Mouse (Mus musculus) limb, embryonic 12.5 days (tissue): ENCODE measurements around the gene Ttc9. TPM values are rescaled to one million over a fixed set of nuclear protein-coding genes. Genes with fewer than 3 reads are reported as not detected.

Experiments used
- ATAC-seq: fragments of 200-750 bp; cut with Nextera tagmentation; 2 replicates; pipeline ENCODE4 v1.8.0; 2017; ENCODE audit warnings: low read depth, moderate TSS enrichment; ENCODE audit not compliant: insufficient number of reproducible peaks, insufficient read depth, low FRiP score, low TSS enrichment
- H3K27ac ChIP-seq: fragments of 300-500 bp; sonication (generic); 2 replicates; pipeline ENCODE4 v1.5.1; 2016; ENCODE audit warnings: mild to moderate bottlenecking, moderate library complexity
- H3K27me3 ChIP-seq: fragments of 300-500 bp; sonication (generic); 2 replicates; pipeline ENCODE4 v1.6.1; 2016; ENCODE audit warnings: mild to moderate bottlenecking, moderate library complexity
- H3K36me3 ChIP-seq: fragments of 300-500 bp; sonication (generic); 2 replicates; pipeline ENCODE4 v1.6.1; 2016; ENCODE audit warnings: mild to moderate bottlenecking, moderate library complexity
- H3K4me1 ChIP-seq: fragments of 300-500 bp; sonication (generic); replicated peaks from 2 replicates; pipeline ENCODE4 v1.6.1; 2016
- H3K4me2 ChIP-seq: fragments of 300-500 bp; sonication (generic); 2 replicates; pipeline ENCODE4 v1.6.1; 2016; ENCODE audit warnings: mild to moderate bottlenecking, moderate library complexity
- H3K4me3 ChIP-seq: fragments of 300-500 bp; sonication (generic); replicated peaks from 2 replicates; pipeline ENCODE4 v1.5.1; 2016; ENCODE audit warnings: mild to moderate bottlenecking
- H3K9ac ChIP-seq: fragments of 300-500 bp; sonication (generic); replicated peaks from 2 replicates; pipeline ENCODE4 v1.6.1; 2016; ENCODE audit warnings: mild to moderate bottlenecking, moderate library complexity
- H3K9me3 ChIP-seq: fragments of 300-500 bp; sonication (generic); 2 replicates; pipeline ENCODE4 v1.6.1; 2016; ENCODE audit warnings: mild to moderate bottlenecking, moderate library complexity
- WGBS: fragments of 180-500 bp; shearing (Covaris S2); methylation state at CpG from one replicate; pipeline ENCODE4 v1.1.7; 2016; 5-methylcytosine and 5-hydroxymethylcytosine counted together
- polyA plus RNA-seq: library from polyadenylated mRNA; unstranded; fragments of >200 nt; fragmentation: Nextera tagmentation; extraction: Ambion mirVana; gene quantifications from 2 replicates; pipeline ENCODE4 v1.2.1, GENCODE M21; 2016

Ttc9 gene
- polyA plus RNA-seq, 1 experiment from 2014 or later: 0.84 TPM

- Histone ChIP-seq H3K9ac (no peak overlapping the region), H3K4me1 (peaks cover 15% of the 10 kb centered on the region), H3K27ac (no peak overlapping the region), H3K9me3 (no peaks in the 10 kb centered on the region), H3K36me3 (no peaks in the 10 kb centered on the region), H3K4me3 (no peak overlapping the region), H3K27me3 (peaks cover 67% of the 10 kb centered on the region), H3K4me2 (no peak overlapping the region)
- no peak for ATAC-seq
- WGBS: 81% methylated on average over 6 of the region's 6 CpGs
These were observed 3.6 kb upstream of the Ttc9 start for GRCm38 (mm10) chr12:81627426-81627825.

GRCm38 (mm10) chr12:81628091-81628490 is 3.0 kb upstream of the Ttc9 start:
- H3K9ac ChIP-seq: no peak overlapping the region
- ATAC-seq: no peak
- no peaks in the 10 kb centered on the region for H3K36me3 ChIP-seq
- H3K9me3 ChIP-seq: no peaks in the 10 kb centered on the region
- H3K4me2 ChIP-seq: no peak overlapping the region
- peaks cover 15% of the 10 kb centered on the region for H3K4me1 ChIP-seq
- 81% methylated on average over 4 of the region's 4 CpGs for WGBS
- no peak overlapping the region for H3K4me3 ChIP-seq
- peaks cover 74% of the 10 kb centered on the region for H3K27me3 ChIP-seq
- H3K27ac ChIP-seq: no peak overlapping the region

- peak; percentile 59; the same call in 1 of the 2 replicates for ATAC-seq
- Histone ChIP-seq H3K4me2 (peak overlapping the region; percentile 97), H3K9ac (peak overlapping the region; percentile 67; the same call in 1 of the 2 replicates), H3K4me3 (peak overlapping the region; percentile 59), H3K9me3 (no peaks in the 10 kb centered on the region), H3K36me3 (no peaks in the 10 kb centered on the region), H3K27me3 (peaks cover 86% of the 10 kb centered on the region), H3K27ac (no peak overlapping the region), H3K4me1 (peaks cover 15% of the 10 kb centered on the region)
- WGBS: 2% methylated on average over 16 of the region's 16 CpGs
These were observed 532 bp upstream of the Ttc9 start for GRCm38 (mm10) chr12:81630520-81630914.

DNA sequence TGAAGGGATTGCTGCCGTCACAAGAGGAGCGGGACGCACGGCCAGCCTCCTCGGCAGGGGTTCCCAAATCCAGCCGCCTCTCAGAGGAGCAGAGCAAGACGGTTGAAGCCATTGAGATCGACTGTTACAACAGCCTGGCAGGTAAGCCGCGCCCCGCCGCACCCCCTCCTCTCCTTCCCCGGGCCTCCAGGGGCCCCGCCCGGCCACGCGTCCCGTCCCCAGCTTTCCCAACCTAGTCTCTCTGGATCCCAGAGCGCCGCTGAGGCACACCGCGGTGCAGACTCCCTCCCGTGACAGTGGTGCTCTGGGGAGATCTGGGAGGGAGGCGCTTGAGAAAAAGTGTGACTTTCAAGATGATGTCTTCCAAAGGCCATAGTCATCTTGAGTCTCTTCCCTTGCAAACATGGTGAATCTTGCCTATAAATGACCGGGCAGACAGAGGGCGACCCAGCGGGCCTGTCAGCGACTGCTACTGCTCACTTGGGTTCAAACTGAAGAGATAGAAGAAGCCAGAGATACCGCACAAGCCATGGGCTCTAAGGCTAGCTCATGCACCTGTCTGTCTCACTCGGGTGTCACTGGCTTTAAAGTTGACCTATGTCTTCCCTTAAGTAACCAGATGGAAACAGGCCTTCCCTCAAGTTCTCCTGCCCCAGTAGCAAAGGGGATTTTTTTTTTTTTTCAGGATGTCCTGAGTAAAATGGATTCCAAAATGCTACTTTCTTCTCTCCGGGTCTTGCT is 782 bp downstream of the Ttc9 start:
- Histone ChIP-seq H3K27ac (no peak overlapping the region), H3K4me1 (peaks cover 15% of the 10 kb centered on the region), H3K4me3 (peak overlapping the region; percentile 59), H3K9me3 (no peaks in the 10 kb centered on the region), H3K4me2 (peak overlapping the region; percentile 97), H3K27me3 (peaks cover 73% of the 10 kb centered on the region), H3K9ac (peak overlapping the region; percentile 67), H3K36me3 (no peaks in the 10 kb centered on the region)
- 3% methylated on average over 30 of the region's 31 CpGs for WGBS
- ATAC-seq: no peak

- Histone ChIP-seq H3K4me3 (no peak overlapping the region), H3K36me3 (no peaks in the 10 kb centered on the region), H3K27me3 (peaks cover 62% of the 10 kb centered on the region), H3K4me2 (no peak overlapping the region), H3K27ac (no peak overlapping the region), H3K9ac (no peak overlapping the region), H3K9me3 (no peaks in the 10 kb centered on the region), H3K4me1 (peaks cover 15% of the 10 kb centered on the region)
- ATAC-seq: no peak
- 73% methylated on average over 2 of the region's 2 CpGs for WGBS
These were observed 2.2 kb downstream of the Ttc9 start for GRCm38 (mm10) chr12:81633246-81633645.

- H3K9me3 ChIP-seq: no peaks in the 10 kb centered on the region
- no peaks in the 10 kb centered on the region for H3K36me3 ChIP-seq
- peaks cover 2% of the 10 kb centered on the region; the same call in 1 of the 2 replicates for H3K27me3 ChIP-seq
- H3K4me1 ChIP-seq: no peaks in the 10 kb centered on the region
- ATAC-seq: no peak
- no peak overlapping the region for H3K4me3 ChIP-seq
- no peak overlapping the region for H3K9ac ChIP-seq
- WGBS: 59% methylated on average over 5 of the region's 5 CpGs
- no peak overlapping the region for H3K4me2 ChIP-seq
- H3K27ac ChIP-seq: no peak overlapping the region
These were observed 9.6 kb downstream of the Ttc9 start for GRCm38 (mm10) chr12:81640656-81641055.

DNA sequence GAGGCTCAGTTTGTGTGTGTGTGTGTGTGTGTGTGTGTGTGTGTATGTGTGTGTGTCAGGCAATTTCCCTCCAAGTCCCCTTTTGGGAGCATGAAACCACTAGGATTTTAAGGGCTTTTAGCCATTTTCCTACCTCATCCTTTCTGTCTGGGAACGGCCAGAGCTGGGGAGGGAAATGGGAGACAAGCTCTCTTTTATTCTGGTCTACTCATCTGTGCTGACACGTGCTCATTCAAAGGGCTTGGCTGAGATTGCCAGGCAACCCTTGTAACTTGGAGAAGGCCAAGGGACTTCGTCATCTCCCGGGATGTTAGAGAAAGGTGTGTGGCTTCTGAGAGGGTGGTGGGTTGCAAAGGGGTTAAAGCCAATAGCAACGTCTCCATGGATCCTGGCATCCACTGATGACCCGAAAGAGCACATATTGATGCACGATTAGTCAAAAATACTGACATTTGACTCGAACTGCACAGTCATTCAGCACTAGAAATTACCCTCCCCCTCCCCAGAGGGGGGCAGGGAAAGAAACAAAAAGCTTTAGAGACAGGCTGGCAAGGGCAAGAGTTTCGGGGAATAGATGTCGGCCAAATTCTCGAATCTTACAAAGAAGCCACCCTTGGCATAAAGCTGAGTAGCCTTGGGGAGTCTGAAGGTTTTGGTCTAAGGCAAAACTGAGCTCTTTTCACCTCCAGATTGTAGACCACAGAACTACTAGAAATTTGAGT is 11.5 kb downstream of the Ttc9 start:
- no peak overlapping the region for H3K4me3 ChIP-seq
- peaks cover 2% of the 10 kb centered on the region; the same call in 1 of the 2 replicates for H3K27me3 ChIP-seq
- H3K9me3 ChIP-seq: no peaks in the 10 kb centered on the region
- no peak for ATAC-seq
- no peaks in the 10 kb centered on the region for H3K36me3 ChIP-seq
- H3K9ac ChIP-seq: no peak overlapping the region
- H3K4me2 ChIP-seq: no peak overlapping the region
- WGBS: 76% methylated on average over 11 of the region's 11 CpGs
- H3K4me1 ChIP-seq: no peaks in the 10 kb centered on the region
- no peak overlapping the region for H3K27ac ChIP-seq

GRCm38 (mm10) chr12:81646811-81647210 is 15.8 kb downstream of the Ttc9 start:
- H3K27me3 ChIP-seq: no peaks in the 10 kb centered on the region
- no peak overlapping the region for H3K4me2 ChIP-seq
- no peaks in the 10 kb centered on the region for H3K4me1 ChIP-seq
- no peak overlapping the region for H3K27ac ChIP-seq
- H3K9me3 ChIP-seq: no peaks in the 10 kb centered on the region
- H3K36me3 ChIP-seq: no peaks in the 10 kb centered on the region
- ATAC-seq: no peak
- H3K4me3 ChIP-seq: no peak overlapping the region
- no peak overlapping the region for H3K9ac ChIP-seq
- WGBS: 89% methylated on average over 6 of the region's 6 CpGs

DNA sequence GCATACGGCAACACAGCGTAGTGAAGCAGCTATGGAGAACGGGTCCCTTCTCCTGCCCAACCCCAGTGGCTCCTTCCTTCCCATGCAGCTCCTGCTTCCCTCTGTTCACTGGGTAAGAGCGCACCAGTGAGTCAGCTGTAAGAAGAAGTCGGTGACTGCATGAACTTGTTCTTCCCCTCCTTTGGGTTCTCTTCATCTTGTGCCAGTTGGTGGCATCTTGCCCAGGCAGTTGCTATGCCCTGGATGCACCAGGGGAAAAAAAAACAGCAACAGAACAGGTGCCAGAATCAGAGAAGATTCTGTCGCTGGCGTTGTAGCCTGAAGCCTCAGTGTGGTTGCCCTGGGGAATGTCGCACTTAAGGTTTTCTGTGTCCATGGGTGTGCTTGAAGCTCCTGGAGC is 22.3 kb downstream of the Ttc9 start:
- H3K4me1 ChIP-seq: no peaks in the 10 kb centered on the region
- H3K27ac ChIP-seq: no peak overlapping the region
- no peak overlapping the region for H3K4me3 ChIP-seq
- no peak for ATAC-seq
- H3K9ac ChIP-seq: no peak overlapping the region
- H3K36me3 ChIP-seq: no peaks in the 10 kb centered on the region
- 87% methylated on average over 8 of the region's 8 CpGs for WGBS
- H3K9me3 ChIP-seq: no peaks in the 10 kb centered on the region
- H3K4me2 ChIP-seq: no peak overlapping the region
- H3K27me3 ChIP-seq: no peaks in the 10 kb centered on the region

DNA sequence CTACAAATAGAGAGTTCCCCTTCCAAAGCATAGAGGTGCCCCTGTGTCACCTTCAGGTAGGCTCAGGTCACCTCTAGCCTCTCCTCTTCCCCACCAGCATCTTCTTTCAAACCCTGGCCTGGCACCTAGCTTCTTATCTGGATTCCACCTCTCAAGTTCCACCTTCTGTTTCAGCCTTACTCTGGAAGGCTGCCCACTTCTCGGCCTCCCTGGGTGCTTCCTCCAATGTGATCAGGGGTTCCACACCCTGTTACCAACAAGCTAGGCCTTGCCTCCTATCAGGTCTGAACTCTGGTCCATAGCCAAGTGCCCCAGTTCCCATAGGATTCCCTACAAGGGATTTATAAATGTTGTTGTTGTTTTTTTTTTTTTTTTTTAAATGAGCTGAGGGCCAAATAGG is 26.3 kb downstream of the Ttc9 start:
- no peak for ATAC-seq
- 96% methylated on average over 1 of the region's 1 CpGs for WGBS
- no peak overlapping the region for H3K27ac ChIP-seq

GRCm38 (mm10) chr12:81658086-81658485 is 27.0 kb downstream of the Ttc9 start:
- no peak overlapping the region for H3K4me2 ChIP-seq
- no peak for ATAC-seq
- 87% methylated on average over 7 of the region's 7 CpGs for WGBS

More for the DNA sequence above, 26.3 kb downstream of the Ttc9 start:
- H3K36me3 ChIP-seq: no peaks in the 10 kb centered on the region
- no peak overlapping the region for H3K4me3 ChIP-seq
- H3K4me2 ChIP-seq: no peak overlapping the region
- H3K9me3 ChIP-seq: no peaks in the 10 kb centered on the region
- no peak overlapping the region for H3K9ac ChIP-seq
- no peaks in the 10 kb centered on the region for H3K27me3 ChIP-seq
- H3K4me1 ChIP-seq: no peaks in the 10 kb centered on the region

More at GRCm38 (mm10) chr12:81658086-81658485, 27.0 kb downstream of the Ttc9 start:
- no peaks in the 10 kb centered on the region for H3K9me3 ChIP-seq
- H3K36me3 ChIP-seq: no peaks in the 10 kb centered on the region
- H3K4me1 ChIP-seq: no peaks in the 10 kb centered on the region
- H3K27ac ChIP-seq: no peak overlapping the region
- no peak overlapping the region for H3K4me3 ChIP-seq
- no peak overlapping the region for H3K9ac ChIP-seq
- no peaks in the 10 kb centered on the region for H3K27me3 ChIP-seq
